Mouse (Mus musculus) adrenal gland, adult (tissue): ENCODE data around the gene Fhad1.

ENCODE experiments used
- DNase-seq, 2 experiments: peaks; one replicate each; pipeline ENCODE4 v3.0.0; 2022 to 2023; ENCODE audit warnings: low spot score in 1 of 2; ENCODE audit not compliant: inconsistent age in 2 of 2

Gene Fhad1

DNA sequence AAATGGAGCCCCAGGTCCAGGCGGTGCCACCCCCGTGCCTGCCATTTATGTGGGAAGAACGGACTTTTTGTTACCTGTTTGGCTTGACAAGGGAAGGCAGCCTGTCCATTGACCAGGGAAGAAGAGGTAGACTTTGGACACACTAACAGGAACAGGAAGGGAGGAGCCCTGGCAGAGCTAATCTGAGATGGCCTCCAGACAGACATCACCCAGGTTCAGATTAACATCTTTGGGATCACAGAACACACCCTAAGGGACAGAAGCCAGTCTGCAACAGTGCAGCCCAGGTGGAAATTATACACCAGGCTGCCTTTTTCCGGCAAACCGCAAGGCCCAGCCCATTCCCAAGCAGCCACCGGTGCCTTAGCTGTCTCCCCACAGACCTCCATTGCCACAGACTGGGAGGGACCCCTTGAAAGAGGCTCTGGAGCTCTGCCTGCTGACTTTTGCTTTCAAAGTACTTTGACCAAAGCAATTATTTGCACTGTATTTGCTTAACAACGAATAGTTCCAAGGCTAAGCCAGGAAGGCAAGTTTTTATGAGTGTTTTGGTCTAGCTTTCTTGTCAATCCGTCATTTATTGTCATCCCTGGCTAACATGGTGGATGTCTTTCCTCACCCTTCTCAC is 121.6 kb downstream of the Fhad1 start:
- no peak for DNase-seq

DNA sequence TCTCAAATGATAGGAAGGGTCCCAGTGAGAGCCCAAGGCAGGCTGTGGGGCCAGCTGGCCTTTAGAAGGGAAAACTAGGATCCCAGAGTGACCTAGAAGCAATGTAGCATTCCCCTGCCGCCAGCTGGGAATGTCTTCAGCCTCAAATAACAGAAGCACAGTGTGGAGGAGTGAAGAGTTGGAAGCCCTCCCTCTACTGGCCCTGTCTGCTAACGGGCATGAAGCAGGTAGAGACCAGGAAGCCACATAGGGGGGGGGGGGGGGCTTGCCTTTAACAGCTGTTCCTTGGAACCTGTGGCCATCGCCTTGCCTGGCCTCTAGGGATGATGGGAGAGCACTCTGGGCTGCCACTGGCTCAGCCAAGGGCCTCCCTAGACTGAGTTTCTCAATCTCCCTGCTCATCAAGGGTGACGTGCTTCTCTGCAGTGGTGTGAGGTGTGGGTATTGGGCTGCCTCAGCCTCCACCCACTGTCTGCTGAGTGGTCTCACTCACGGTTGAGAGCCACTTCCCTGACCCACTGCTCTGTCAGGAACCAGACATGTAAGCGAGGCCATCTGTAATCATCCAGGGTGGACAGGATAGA is 128.4 kb downstream of the Fhad1 start:
- DNase-seq: peak in 1 of 2 experiments; percentile 48

DNA sequence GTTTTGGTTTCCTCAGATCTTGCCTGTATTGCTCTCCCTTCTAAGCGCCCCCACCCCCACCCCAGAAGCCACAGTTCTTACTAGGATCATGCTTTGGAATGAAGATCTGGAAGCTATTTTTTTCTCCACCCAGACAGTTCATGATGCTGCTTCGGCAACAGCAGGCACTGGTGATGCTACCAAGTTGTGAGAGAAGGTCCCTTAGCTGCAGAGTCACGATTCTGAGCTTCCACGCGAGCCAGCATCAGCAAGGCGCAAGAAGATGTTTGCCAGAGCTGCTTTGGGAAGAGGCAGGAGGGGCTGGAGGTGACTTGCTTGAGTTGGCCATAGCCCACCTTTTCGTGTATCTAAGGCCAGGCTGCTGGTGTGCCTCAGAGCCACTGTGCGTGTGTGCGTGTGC is 129.4 kb downstream of the Fhad1 start:
- no peak for DNase-seq

DNA sequence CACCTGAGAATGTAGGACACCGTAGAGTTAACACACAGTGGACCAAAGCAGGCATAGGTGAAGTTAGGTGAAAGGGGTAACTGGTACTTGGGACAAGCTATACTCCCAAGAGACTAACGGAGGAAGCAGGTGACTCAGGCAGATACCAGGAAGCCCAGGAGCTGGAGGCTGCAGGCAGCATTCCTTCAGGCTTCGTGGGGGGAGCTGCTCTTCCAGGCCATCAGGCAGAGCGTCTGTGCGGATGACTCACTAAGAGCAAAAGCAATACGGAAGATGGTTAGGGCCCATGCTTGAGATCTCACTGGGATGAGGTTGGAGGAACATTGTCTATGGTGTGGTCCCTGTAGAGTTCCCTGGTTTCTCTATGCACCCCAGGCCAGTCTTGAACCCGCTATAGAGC is 132.0 kb downstream of the Fhad1 start:
- no peak for DNase-seq

DNA sequence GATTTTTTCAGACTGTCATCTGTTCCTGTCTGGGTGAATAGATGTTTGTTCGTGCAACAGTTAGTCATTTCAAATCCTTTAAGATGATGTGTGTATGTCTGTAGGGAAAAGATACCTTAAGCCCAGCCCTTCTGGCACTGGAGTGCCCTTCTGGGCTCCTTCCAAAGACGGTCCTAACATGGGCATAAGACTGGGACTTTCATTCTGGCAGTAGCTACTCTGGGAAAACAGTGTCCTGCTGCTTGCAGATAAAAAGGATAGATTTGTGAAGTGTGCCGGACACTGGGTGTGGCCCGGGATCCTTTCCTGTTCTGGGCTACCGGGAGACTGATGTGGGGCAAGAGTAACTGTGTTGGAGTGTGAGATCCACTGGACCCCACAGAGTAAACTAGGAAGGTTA is 132.9 kb downstream of the Fhad1 start:
- no peak for DNase-seq

DNA sequence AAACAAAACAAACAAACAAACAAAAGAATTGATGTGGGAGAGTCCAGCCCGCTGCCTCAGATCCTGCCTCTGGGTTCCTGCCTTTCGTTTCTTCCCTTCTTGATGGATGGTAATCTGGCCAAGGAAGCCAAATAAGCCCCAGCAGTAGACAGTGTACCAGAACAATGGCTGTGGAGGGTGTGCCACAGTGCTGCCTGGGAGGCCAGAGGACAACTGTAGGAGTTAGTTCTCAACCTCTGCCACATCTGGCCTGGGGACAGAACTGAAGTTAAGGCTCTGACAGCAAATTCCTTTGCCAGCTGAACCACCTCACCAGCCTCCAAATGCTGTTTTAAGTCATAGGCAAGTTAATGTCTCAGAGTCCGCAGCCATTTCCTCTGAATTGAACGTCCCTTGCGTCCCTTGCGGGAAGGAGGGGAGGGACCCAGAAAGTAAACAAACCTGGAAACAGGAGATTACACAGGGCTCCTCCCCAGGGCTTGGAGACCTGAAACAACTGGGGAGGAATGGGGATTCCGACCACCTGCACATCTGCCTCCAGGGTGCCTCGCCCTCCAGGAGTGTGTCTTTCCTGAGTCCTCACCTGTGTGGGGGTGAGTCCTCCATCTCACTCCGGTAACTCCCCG is 133.5 kb downstream of the Fhad1 start:
- no peak for DNase-seq

DNA sequence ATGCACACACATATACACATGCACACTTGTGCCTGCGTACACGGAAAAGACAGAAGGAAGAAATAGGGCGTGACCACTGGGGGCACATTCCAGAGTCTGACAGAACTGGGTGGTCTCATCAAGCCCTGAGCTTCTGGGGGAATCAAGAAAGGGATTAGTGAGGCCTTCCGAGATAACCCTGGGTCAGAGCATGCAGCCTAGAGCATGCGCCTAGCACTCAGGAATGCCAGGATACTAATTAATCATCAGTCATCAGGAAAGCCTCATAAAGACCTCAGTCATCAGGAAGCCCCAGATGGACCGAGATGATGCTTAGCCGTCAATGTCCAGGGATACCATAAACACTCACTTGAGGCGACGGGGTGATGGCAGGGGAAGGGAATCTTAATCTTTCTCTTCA is 135.0 kb downstream of the Fhad1 start:
- DNase-seq: no peak

DNA sequence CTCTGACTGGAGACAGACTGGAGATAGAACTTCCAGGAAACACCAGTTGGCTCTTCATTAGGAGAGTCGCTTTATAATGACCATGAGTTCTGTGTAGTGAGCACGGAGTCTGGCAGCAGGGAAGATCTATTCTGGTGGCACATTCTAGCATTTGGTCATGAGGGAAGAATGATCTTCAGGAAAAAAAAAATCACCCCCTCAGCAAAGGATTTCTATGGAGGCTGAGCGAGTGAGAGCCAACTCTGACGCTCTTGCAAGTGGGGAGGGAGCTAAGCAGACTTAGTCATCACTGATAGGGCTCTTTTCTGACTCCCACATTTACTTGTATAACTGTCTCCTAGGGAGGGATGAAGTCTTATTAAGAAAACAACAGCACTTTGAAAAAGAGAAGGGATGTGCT is 135.8 kb downstream of the Fhad1 start:
- no peak for DNase-seq

DNA sequence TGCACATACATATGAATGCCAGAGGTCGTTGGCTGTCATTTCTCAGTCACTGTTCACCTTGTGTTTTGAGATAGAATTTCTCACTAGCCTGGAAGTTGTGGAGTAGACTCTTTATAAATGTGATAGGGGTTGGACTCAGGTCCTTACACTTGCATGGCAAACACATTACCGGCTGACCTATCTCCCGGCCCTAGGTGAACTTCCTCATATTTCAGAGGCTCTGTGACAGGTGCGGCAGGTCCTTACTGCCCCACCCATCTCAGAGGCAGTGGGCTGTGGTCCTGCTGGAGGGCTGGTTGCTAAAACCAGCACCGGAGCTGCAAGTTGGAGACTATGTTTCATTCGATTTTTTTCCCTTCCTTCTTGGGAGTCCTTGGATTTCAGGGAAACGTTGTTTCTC is 136.3 kb downstream of the Fhad1 start:
- DNase-seq: no peak

DNA sequence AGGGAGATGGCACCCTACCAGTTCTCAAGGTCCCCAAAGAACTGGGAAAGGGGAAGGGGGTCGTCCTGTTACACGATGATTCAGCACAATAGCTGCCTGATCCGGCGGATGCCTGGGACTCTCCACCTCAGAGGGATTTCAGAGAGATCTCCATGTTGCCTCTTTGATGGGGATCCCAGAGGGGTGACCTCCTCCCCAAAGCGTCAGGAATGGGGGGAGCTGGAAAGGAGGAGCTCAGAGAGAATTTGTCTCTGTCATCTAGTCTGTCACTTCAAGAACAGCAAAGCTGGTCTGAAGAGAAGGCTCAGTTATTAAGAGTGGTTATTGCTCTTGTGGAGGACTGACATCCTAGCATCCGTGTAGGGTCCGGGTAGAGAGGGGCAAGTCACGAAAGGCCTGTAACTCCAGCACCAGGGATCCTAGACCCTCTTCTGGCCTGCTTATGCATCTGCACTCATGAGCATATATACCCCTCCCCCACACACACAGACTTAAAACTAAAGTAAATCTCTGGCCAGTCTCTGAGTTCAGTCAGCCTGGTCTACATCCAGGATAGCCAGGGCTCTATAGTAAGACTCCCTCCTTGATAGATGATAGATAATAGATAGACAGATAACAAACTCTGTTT is 139.3 kb downstream of the Fhad1 start:
- no peak for DNase-seq

DNA sequence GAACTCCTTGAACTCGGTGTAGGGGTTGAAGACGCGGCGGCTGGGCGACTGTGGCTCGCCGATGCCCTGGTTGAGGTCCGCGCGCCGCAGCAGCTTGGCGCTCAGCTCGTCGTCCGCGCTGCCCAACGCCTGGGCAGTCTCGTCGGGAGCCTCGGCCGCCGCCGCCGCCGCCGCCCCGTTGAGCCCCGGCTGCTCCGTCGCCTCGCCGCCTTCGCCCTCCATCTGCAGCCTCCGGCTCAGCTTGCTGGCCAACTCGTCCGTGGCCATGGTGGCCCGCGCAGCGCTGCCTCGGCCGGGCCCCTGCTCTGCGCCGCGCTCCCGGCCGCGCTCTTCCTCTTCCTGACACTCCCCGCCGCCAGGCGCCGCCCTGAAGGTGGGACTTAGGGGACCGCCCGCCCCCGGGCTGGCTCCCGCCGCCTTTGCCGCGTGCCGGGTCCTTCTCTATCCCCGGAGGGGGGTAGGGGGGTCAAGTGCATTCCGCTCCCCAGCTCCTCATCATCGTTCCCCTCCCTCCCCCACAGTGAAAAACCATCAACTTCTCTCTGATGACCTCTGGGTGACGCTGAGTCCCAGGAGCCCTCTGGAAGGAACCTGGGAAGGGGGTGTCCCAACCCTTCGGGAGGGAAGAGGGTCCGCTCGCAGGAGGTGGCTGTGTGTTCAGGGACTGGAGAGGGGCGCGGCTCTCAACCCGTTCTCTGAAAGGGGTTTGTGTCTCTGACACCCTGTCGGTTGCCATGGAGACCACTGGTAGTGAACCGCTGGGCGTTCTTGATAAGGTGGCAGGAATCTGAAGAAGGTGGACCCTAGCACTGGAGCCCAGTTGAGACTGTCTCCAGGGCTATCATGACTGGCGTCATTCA is 140.1 kb downstream of the Fhad1 start, which contains the start of gene Efhd2:
Efhd2 (minus strand) TSS at position 320 of the 860 bp plus-strand sequence.
- DNase-seq: peak; percentile 86 to 93

DNA sequence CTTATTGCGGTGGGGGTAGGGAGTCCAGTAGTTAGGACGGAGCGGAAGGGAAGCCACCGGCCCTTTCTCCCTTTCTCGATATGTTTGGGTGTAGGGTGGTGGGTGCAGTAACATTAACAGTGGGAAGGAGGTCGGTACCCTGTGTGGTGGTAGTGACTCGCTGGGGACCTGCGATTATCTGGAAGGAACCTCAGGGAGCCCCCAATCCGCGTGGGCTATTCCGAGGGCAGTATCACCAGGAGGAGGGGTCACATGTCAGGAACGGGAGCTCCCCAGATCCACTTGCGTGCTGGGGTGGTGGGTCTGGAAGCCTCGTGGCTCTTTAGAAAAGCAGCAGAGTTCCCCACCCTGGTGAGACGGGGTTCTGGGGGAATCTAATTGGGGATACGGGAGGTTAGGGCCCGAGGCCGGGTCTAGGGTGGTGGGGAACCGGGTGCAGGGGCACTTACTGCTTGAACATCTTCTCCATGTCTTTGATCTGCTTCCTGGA is 140.7 kb downstream of the Fhad1 start:
- no peak for DNase-seq

DNA sequence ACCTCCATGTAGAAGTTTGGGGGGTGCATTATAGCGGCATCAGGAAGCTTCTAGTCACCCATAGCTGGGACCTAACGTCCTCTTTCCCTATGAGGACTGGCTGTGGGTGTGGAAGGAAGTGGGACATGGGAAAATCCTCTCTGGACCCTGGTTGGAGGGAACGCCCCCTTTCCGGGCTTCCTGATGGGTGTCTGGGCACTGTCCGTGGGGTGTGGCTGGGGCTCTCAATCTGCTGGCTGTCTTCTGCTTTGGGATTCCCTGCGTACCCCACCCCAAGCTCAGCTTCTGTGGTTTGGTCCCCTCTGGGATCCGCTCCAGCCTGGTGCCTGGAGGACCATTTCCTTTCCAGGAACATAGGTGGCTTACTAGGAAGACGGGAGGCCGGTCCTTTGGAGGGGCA is 141.9 kb downstream of the Fhad1 start:
- DNase-seq: peak in 1 of 2 experiments; percentile 54

DNA sequence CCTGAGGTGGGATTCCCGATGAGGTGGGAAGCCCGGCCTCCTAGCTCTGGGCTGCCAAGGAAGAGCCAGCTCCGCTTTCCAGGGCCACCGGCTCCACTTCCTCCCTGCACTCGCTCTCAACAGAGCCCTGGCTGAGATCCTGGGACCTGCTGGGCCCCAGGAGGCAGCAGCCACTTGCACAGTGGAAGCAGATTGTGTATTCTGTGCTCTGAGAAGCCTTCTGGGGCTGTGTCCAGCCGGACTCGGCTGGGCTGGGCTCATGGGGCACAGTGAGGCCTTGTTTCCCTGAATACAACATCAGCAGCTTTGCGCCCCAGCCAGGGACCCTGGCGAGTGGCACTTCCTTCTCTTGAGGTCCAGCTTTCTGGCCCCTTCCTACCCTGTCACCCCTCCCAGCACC is 143.0 kb downstream of the Fhad1 start:
- peak in 1 of 2 experiments; percentile 38 for DNase-seq

DNA sequence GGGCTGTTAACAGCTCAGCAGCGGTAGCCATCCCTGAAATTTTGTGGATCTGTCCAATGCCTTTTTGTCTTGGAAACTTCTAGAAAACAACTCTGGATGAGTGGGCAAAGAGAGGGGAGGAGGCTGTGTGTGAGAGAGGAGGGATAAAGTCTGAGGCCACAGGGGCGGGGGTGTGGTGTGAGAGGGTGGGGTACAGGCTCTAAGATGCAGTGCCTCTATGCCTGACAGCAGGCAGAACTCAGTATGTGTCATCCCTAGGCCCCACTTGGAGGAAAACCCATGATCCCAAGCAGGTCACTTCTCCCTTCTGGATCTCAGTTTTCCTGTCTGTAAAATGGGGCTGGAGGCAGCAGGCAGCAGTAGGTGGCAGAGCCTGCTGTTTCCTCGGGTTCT is 143.6 kb downstream of the Fhad1 start:
- DNase-seq: peak in 1 of 2 experiments; percentile 31

DNA sequence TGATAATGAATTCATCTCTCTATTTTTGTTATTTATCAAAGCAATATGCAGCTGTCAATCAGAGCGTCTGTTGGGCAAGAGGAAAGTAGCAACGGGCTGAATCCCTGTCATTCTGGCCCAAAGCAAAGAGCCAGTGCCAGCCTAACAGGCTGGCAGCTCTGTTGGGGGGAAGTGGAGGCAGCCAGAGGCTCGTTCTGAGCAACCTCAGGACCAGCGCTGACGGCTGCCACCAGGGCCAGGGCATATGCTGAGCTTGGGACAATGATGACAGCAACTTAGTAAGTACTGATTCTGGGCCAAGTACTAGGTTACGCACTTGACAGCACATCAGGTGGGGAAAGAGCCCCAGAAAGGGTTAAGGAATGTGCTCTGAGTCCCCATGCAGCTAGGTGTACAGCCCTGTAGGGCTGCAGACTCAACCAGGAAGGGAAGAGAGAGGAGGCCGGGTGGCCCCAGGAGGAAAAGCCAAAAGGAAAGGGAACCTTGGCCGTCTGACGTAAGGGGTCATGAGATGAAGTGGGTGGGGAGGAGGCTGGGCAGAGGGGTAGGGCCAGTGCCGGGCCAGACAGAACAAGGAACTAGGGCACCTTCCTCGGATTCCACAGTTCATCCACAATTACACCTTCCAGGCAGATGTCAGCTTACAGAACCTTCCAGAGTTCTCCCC is 144.1 kb downstream of the Fhad1 start:
- DNase-seq: peak in 1 of 2 experiments; percentile 60

DNA sequence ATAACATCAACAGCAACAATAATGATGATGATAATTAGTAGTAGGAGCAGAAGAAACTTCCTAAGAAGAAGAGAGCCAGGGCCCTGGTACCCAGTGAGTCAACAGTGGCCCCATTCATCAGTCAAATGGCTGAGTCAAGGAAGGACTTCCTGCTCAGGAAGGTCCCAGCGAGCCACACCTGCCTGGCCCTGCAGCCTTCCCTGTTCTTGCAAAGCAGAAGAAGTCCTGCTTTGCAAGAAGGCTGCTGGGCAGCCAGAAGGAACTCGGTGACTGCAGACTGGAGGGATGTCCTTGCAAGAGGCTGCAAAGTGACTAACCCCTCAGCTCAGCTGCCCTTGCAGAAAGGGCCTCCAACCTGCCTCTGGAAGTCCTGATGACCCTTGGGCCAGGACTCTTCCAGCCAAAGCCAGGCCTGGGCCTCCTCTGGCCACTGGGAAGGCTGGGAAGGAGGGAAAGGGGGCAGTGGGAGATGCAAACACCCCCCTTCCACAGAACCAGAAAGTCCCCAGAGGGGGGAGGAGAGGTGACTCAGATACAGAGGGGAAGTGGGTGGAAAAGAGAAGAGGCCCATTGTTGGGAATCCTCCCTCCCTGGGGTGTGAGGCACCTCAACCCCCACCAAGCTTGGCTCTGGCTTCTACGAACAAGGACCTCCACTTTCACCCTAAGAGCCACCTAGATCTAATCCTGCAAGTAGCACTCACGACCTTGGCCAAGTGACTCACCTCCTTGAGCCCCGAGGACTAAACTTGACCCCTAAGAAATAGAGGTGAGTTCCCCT is 145.3 kb downstream of the Fhad1 start:
- peak in 1 of 2 experiments; percentile 78 for DNase-seq

DNA sequence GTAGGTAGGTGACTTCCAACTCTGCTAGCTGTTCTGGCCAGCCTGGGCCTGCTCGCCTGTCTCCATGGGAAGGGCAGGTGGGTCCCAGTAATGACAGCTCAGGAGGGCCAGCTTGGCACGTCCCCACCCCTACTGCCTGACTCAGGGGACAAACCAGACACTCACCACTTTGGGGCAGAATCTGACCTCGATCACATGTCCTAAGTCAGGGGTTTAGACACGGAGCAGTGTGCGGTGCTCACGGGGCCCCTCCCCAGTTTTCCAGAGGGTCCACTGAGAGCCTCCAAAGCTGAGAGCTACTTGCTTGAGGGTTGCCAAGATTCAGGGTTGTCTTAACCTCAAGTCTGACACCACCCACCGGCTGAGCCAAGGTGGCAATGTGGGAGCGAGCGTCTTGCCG is 146.8 kb downstream of the Fhad1 start:
- DNase-seq: no peak

DNA sequence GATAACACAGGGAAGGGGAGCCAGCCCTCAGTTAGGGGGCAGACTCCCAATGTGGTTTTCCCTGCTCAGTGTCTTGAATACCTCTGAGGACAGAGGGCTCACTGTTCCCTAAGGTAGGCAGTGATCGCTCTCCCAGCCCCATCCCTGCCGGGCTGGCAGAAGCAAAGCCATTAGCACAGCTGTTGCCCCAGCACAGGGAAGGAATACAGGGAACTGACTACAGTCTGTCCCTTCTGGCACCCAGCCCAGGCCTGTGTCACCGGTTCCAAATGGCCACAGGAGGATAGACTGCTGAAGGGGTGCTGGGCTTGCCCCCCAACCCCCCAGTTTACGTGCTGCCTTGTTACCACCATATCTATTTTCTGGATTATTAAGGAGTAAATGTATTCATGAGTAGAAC is 147.4 kb downstream of the Fhad1 start:
- DNase-seq: peak; percentile 67 to 73
